Mouse (Mus musculus) right cerebral cortex, postnatal 10 days (tissue): ENCODE data around the gene Hp.

Experiments used
- DNase-seq, 2 experiments: peaks; one replicate each; pipeline ENCODE4 v3.0.0; 2021; ENCODE audit warnings: low spot score in 2 of 2

Gene Hp

DNA sequence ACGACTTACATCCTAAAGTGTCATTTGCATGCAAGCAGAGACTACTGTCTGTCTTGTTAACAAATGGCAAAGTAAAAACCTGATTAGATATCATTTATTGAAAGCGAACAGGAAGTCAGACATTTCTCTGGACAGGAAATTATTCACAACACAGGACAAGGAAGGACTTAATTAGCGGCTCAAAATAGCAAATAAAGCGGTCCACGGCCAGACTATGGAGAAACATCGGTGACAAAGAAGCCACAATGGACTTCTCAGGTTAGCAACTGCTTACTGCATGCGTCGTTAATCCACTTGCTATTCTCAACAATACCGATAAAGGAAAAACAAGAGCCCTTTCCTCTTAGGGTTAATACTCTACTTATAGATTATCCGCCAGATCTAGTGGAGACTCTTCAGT, 14.2 kb downstream of the Hp start:
- no peak for DNase-seq

- DNase-seq, result no peak
Measured at GRCm38 (mm10) chr8:109563881-109564280, 15.1 kb downstream of the Hp start.

- DNase-seq, result no peak
Measured at GRCm38 (mm10) chr8:109551663-109552062, 27.3 kb downstream of the Hp start.

- no peak for DNase-seq
Measured at GRCm38 (mm10) chr8:109544049-109544448, 34.9 kb downstream of the Hp start.

DNA sequence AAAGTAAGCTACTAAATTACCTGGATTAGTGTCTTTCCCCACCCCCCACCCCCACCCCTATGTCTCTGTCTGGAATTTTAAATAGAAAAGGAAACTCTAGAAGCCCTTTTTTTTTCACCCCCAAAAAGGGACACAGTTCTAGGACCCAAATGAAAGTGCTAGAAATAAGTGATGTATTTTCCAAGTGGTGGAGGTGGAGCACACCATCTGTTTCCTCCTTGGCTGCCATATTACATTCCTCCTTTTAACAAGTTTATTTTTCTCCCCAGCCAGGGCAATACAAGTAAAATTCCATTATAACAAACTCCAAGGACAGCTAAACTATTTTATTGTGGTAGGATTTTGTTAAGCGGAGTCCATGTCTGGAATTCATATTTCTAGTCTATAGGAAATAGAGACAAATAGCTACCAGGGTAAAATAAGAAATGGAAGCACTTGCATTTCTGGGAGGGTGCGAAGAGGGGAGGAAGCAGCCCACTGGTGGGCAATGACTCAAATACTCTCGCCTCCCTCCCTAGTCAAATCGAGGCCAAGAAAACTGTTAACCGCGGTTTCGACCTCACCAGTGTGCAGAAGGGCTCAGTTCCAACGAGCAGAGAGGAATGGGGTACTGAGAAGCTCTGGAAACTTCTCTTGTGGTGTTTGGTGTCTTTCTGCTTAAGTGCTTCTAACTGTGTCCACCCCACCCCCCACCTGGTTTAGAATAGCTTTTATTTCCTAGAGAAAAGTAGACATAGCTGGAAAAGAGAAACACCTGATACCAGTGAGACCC, 36.0 kb downstream of the Hp start:
- DNase-seq, result no peak

GRCm38 (mm10) chr8:109542165-109542564, 36.8 kb downstream of the Hp start:
- DNase-seq, result no peak

DNA sequence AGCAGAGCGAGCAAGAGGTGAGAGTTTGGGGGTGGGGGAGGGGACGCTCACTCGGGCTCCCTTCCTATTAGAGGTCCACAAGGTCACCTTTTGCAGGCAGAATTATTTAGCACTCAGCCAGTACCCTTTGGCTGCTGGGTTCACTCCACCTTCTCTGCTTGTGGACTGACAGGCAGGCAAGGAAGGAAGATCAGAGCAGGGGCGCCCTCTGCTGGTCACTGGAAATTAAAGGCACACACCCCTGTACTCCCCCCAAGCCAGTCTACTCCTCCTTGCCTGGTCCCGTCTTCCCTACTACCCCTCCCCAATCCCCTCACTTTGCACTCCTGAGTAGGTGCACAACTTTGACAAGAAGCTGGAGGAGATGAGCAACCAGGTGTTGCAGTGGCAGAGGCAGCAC, 42.3 kb downstream of the Hp start:
- peak; percentile 85 to 90 for DNase-seq

DNA sequence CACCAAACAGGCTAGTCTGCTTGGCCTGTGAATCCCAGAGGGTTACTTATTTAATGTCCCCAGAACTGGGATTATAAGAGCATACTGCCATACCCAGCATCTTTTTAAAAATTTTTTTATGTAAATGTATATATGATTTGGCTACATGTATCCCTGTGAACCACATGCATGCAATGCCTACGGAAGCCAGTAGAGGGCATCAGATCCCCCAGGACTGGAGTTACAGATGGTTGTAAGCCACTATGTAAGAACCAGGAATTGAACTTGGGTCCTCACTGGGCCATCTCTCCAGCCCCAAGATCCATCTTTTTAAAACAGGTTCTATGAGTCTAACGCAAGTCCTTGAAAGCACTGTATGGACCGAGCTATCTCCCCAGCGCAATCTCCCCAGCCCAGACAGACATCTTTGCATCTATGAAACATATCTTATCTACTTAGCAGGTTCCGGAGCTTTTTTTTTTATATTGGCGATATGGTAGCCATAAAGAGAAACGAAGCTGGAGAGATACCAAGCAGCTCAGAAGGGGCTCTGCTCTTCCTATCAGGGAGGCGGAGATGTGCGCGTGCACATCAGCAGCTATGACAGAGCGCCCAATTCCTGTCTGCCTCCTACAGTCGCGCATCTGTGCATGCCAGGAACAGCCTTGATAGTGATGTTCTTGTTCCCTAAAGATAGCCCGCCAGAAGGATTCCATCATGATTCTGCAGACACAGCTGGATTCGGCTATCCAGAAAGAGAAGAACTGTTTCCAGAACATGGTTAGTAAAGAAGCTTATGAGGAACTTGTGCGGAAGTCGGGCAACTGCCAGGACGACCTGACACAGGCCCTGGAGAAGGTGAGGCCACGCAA, 43.6 kb downstream of the Hp start:
- peak; percentile 46 to 55 for DNase-seq
